Mouse (Mus musculus): ENCODE measurements at regions not wholly inside any gene's neighbourhood (a gene's known extent, or its start where the extent isn't known, plus 50 kb on each side); places are given as distances from the start of the nearest gene placed in this dataset.
"Not testable (repeated sequence)": the region's sequence is repeated elsewhere in the genome, so short reads cannot be mapped to it uniquely, and the experiment has no call there.

DNA sequence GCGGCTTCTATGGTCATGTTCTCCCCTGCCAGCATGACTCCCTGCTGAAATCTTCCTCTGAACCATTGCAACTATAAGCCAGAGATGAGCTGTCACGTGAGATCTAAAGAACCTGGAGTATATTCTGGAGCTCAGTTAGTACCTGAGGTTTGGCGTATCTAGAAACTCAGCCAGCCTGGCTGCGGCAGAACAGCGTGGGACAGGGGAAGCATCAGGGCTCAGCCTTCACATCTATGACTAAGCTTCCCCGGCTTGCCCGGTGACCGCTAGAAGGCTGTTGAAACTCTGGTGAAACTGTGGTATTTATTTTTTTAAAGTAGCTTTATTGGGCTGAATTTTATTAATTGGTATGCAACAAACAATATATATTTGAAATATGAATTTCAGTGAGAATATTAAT lies 134.3 kb downstream of the Dll1 start:
- Histone ChIP-seq H3K9ac (ENCODE audit: low read depth, low read length) (no peak overlapping the region), H3K4me1 (ENCODE audit: control insufficient read depth, insufficient read depth, low read length) (no peaks in the 10 kb centered on the region), H3K79me2 (replicated peaks; ENCODE audit: control insufficient read depth, insufficient read depth, low read length) (no peaks in the 10 kb centered on the region), H3K4me3 (no peak overlapping the region), H3K27ac (no peak overlapping the region), H3K27me3 (ENCODE audit: control insufficient read depth, insufficient read depth, low read length) (no peaks in the 10 kb centered on the region; the same call in 1 of the 2 replicates), H3K36me3 (ENCODE audit: control insufficient read depth, insufficient read depth, low read length) (no peaks in the 10 kb centered on the region)
- no peak for DNase-seq
- intact Hi-C loops (cut with DNase I): no loop called here
- 73% methylated on average over 8 of the region's 8 CpGs for WGBS
- no peak for TF ChIP-seq POLR2A (IDR thresholded peaks at IDR 0.05; ENCODE audit: insufficient read depth, low read depth, low read length)
- TF ChIP-seq CTCF (IDR thresholded peaks at IDR 0.05): no peak
- TF ChIP-seq EP300 (IDR thresholded peaks at IDR 0.05; ENCODE audit: insufficient read depth, low read depth, low read length): no peak

DNA sequence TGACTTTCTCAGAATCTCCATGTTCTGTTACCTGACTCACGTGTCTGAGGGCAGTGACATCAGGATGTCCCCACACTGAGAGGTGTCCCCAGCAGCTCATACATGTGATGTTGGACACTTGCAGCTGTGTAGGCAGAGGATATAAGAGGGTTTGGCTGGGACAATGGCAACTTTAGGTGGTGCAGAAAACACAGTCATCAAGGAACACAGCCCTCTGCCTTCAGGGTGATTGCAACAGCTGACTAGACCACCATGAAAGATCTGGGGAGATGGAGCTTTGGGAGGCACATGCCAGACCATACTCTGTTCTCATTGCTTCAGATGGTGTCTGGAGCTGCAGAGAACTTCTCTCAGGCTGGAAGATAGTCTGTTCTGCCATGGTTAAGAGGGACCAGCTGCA lies 135.2 kb downstream of the Dll1 start:
- no peak for DNase-seq
- no peak overlapping the region for H3K9ac ChIP-seq (ENCODE audit: low read depth, low read length)
- H3K4me3 ChIP-seq: no peak overlapping the region
- WGBS: 74% methylated on average over 1 of the region's 1 CpGs
- intact Hi-C loops (cut with DNase I): no loop called here
- no peak overlapping the region for H3K27ac ChIP-seq
- no peak for TF ChIP-seq EP300 (IDR thresholded peaks at IDR 0.05; ENCODE audit: insufficient read depth, low read depth, low read length)
- TF ChIP-seq CTCF (IDR thresholded peaks at IDR 0.05): no peak
- no peak for TF ChIP-seq POLR2A (IDR thresholded peaks at IDR 0.05; ENCODE audit: insufficient read depth, low read depth, low read length)
- no peaks in the 10 kb centered on the region for H3K36me3 ChIP-seq (ENCODE audit: control insufficient read depth, insufficient read depth, low read length)
- no peaks in the 10 kb centered on the region for H3K4me1 ChIP-seq (ENCODE audit: control insufficient read depth, insufficient read depth, low read length)
- no peaks in the 10 kb centered on the region for H3K79me2 ChIP-seq (replicated peaks; ENCODE audit: control insufficient read depth, insufficient read depth, low read length)
- H3K27me3 ChIP-seq (ENCODE audit: control insufficient read depth, insufficient read depth, low read length): no peaks in the 10 kb centered on the region; the same call in 1 of the 2 replicates

DNA sequence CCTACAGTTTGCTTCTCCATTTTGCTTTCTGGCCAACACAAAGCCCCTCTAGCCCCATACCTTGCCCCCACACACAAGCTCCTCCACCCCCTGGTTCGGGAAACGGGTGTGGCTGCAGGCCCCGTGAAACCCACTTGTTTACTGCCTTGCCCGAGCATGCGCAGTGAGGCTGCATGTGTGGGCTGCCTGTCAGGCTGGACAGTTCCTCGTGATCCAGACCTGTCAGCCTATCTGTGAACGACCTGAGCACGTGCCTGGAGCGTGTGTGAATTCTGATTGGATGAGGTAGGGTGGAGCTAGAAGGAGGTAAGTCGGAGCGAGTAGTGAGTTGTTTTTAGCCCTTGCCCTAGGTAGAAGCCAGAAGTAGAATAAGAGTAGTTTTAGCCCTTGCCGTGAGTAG lies 136.0 kb downstream of the Dll1 start:
- DNase-seq; H3K27ac ChIP-seq; H3K79me2 ChIP-seq (replicated peaks; ENCODE audit: control insufficient read depth, insufficient read depth, low read length); H3K27me3 ChIP-seq (ENCODE audit: control insufficient read depth, insufficient read depth, low read length); H3K9ac ChIP-seq (ENCODE audit: low read depth, low read length); H3K4me3 ChIP-seq; H3K36me3 ChIP-seq (ENCODE audit: control insufficient read depth, insufficient read depth, low read length); intact Hi-C loops (cut with DNase I); H3K4me1 ChIP-seq (ENCODE audit: control insufficient read depth, insufficient read depth, low read length): not testable (repeated sequence)
- 58% methylated on average over 12 of the region's 12 CpGs for WGBS

DNA sequence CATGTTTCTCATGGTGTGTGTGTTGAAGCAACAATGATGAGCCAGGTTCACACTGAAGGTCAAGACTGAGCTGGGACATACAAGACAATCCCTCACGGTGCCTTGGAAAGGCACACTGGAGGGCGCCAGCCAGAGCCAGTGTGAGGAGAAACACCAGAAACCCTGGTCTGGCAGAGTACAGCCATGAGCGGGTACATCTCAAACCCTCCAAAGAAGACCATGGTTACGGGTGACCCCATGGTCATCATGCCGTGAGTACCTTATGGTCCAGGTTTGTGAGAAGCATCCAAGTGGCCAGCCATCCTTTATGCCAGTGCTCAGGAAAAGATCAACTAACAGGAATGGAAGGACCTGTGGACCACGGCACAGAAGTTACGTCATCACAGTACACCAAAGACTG lies 136.7 kb downstream of the Dll1 start:
- no peaks in the 10 kb centered on the region for H3K4me1 ChIP-seq (ENCODE audit: control insufficient read depth, insufficient read depth, low read length)
- H3K36me3 ChIP-seq (ENCODE audit: control insufficient read depth, insufficient read depth, low read length): no peaks in the 10 kb centered on the region
- H3K4me3 ChIP-seq: no peak overlapping the region
- TF ChIP-seq POLR2A (IDR thresholded peaks at IDR 0.05; ENCODE audit: insufficient read depth, low read depth, low read length): no peak
- no peak for TF ChIP-seq CTCF (IDR thresholded peaks at IDR 0.05)
- no peak for TF ChIP-seq EP300 (IDR thresholded peaks at IDR 0.05; ENCODE audit: insufficient read depth, low read depth, low read length)
- H3K9ac ChIP-seq (ENCODE audit: low read depth, low read length): no peak overlapping the region
- H3K27ac ChIP-seq: no peak overlapping the region
- H3K27me3 ChIP-seq (ENCODE audit: control insufficient read depth, insufficient read depth, low read length): no peaks in the 10 kb centered on the region; the same call in 1 of the 2 replicates
- DNase-seq: no peak
- no peaks in the 10 kb centered on the region for H3K79me2 ChIP-seq (replicated peaks; ENCODE audit: control insufficient read depth, insufficient read depth, low read length)
- intact Hi-C loops (cut with DNase I): no loop called here
- 94% methylated on average over 7 of the region's 7 CpGs for WGBS

DNA sequence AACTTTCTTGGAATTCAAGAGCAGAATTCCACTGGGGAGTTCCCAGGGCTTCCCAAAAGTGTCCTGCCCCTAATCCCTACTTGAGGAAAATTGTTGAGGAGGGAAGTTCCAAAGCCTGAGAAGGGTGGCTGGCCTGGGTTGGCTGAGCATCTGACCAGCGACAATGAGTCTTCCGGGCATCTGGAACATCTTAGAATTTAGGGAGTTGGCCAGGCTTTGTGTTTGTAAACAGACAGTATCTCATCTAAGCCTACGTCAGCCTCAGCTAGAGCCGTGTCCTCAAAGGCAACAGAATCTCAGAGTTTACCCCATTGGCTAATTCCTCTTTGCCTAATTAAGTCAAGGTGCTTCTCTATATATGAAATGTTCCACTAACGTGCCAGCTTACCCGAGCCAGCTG lies 141.6 kb downstream of the Dll1 start:
- Histone ChIP-seq H3K4me1 (ENCODE audit: control insufficient read depth, insufficient read depth, low read length) (no peaks in the 10 kb centered on the region), H3K27ac (no peak overlapping the region), H3K4me3 (no peak overlapping the region), H3K9ac (ENCODE audit: low read depth, low read length) (no peak overlapping the region), H3K27me3 (ENCODE audit: control insufficient read depth, insufficient read depth, low read length) (no peaks in the 10 kb centered on the region), H3K79me2 (replicated peaks; ENCODE audit: control insufficient read depth, insufficient read depth, low read length) (no peaks in the 10 kb centered on the region), H3K36me3 (ENCODE audit: control insufficient read depth, insufficient read depth, low read length) (no peaks in the 10 kb centered on the region)
- TF ChIP-seq POLR2A (IDR thresholded peaks at IDR 0.05; ENCODE audit: insufficient read depth, low read depth, low read length) (no peak), EP300 (IDR thresholded peaks at IDR 0.05; ENCODE audit: insufficient read depth, low read depth, low read length) (no peak), CTCF (IDR thresholded peaks at IDR 0.05) (no peak)
- WGBS: 80% methylated on average over 6 of the region's 6 CpGs
- intact Hi-C loops (cut with DNase I): no loop called here
- DNase-seq: no peak

DNA sequence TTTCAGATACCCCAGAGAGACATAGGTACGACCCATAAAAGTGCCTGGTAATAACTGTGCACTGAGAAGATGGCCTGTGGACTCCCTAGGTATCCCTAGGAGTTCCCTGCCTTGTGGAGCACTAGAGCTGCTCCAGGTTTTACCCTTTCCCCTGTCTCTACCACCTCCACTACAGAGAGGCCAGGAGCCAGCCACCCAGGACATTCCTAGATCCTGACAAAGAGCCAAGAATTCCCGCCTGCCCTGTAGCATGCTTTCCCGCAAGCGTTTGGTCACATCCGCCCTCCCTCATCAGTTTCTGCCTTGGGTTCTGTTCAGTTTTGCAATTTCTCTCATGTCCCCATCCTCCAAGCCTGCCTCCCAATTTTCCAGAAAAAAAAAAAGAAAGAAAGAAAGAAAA lies 145.5 kb downstream of the Dll1 start:
- Histone ChIP-seq H3K27me3 (ENCODE audit: control insufficient read depth, insufficient read depth, low read length) (no peaks in the 10 kb centered on the region), H3K4me3 (no peak overlapping the region), H3K4me1 (ENCODE audit: control insufficient read depth, insufficient read depth, low read length) (no peaks in the 10 kb centered on the region), H3K36me3 (ENCODE audit: control insufficient read depth, insufficient read depth, low read length) (no peaks in the 10 kb centered on the region), H3K27ac (no peak overlapping the region), H3K9ac (ENCODE audit: low read depth, low read length) (no peak overlapping the region), H3K79me2 (replicated peaks; ENCODE audit: control insufficient read depth, insufficient read depth, low read length) (no peaks in the 10 kb centered on the region)
- intact Hi-C loops (cut with DNase I): no loop called here
- DNase-seq: no peak
- WGBS: 37% methylated on average over 5 of the region's 5 CpGs
- no peak for TF ChIP-seq POLR2A (IDR thresholded peaks at IDR 0.05; ENCODE audit: insufficient read depth, low read depth, low read length)
- no peak for TF ChIP-seq EP300 (IDR thresholded peaks at IDR 0.05; ENCODE audit: insufficient read depth, low read depth, low read length)
- TF ChIP-seq CTCF (IDR thresholded peaks at IDR 0.05): no peak

All from heart, adult 2 months (tissue).